Mouse (Mus musculus) kidney, postnatal 0 days (tissue): ENCODE data around the gene Osbpl8. TPM values are rescaled to one million over a fixed set of nuclear protein-coding genes. Genes with fewer than 3 reads are reported as not detected.

Experiments
- ATAC-seq: fragments of 200-750 bp; cut with Nextera tagmentation; replicated peaks from 2 replicates; pipeline ENCODE4 v1.8.0; 2017; ENCODE audit warnings: low read depth, moderate number of reproducible peaks, moderate TSS enrichment, moderate library complexity; ENCODE audit not compliant: low FRiP score
- DNase-seq: peaks from one replicate; pipeline ENCODE4 v3.0.0-alpha.2; 2016; ENCODE audit warnings: low spot score
- H3K27ac ChIP-seq: fragments of 300-500 bp; sonication (generic); 2 replicates; pipeline ENCODE4 v1.5.1; 2014; ENCODE audit warnings: mild to moderate bottlenecking
- H3K27me3 ChIP-seq: fragments of 300-500 bp; sonication (generic); 2 replicates; pipeline ENCODE4 v1.6.1; 2014; ENCODE audit warnings: low read length, mixed read lengths; ENCODE audit not compliant: insufficient read depth
- H3K36me3 ChIP-seq: fragments of 300-500 bp; sonication (generic); 2 replicates; pipeline ENCODE4 v1.6.1; 2014; ENCODE audit warnings: low read length, mixed read lengths; ENCODE audit not compliant: insufficient read depth
- H3K4me1 ChIP-seq: fragments of 300-500 bp; sonication (generic); replicated peaks from 2 replicates; pipeline ENCODE4 v1.6.1; 2014; ENCODE audit warnings: antibody characterized with exemption, low read length, mixed read lengths; ENCODE audit not compliant: insufficient read depth
- H3K4me2 ChIP-seq: fragments of 300-500 bp; sonication (generic); 2 replicates; pipeline ENCODE4 v1.6.1; 2014; ENCODE audit warnings: mild to moderate bottlenecking, low read length, moderate library complexity, mixed read lengths
- H3K4me3 ChIP-seq: fragments of 300-500 bp; sonication (generic); replicated peaks from 2 replicates; pipeline ENCODE4 v1.5.1; 2014; ENCODE audit warnings: low read depth, low read length
- H3K9ac ChIP-seq: fragments of 300-500 bp; sonication (generic); 2 replicates; pipeline ENCODE4 v1.6.1; 2014; ENCODE audit warnings: low read depth, low read length
- H3K9me3 ChIP-seq: fragments of 300-500 bp; sonication (generic); replicated peaks from 2 replicates; pipeline ENCODE4 v1.6.1; 2016; ENCODE audit warnings: low read length, inconsistent platforms, mixed read lengths
- CTCF ChIP-seq: IDR thresholded peaks from 2 replicates; pipeline ENCODE4 v1.5.1; 2016; ENCODE audit warnings: antibody characterized with exemption, low read depth, mild to moderate bottlenecking, moderate library complexity
- WGBS: fragments of 180-500 bp; shearing (Covaris S2); extraction: QIAGEN DNeasy Blood & Tissue Kit; methylation state at CpG from one replicate; pipeline ENCODE4 v1.1.7; 2014; 5-methylcytosine and 5-hydroxymethylcytosine counted together
- polyA plus RNA-seq: library from polyadenylated mRNA; unstranded; fragments of >200 nt; fragmentation: Nextera tagmentation; extraction: Ambion mirVana; gene quantifications from 2 replicates; pipeline ENCODE4 v1.2.1, GENCODE M21; 2015

Gene Osbpl8
- polyA plus RNA-seq, 1 experiment from 2014 or later, result 11.8 TPM

- no peak for ATAC-seq
- H3K27me3 ChIP-seq, result no peaks in the 10 kb centered on the region
- 91% methylated on average over 13 of the region's 13 CpGs for WGBS
- no peak overlapping the region for H3K4me2 ChIP-seq
- H3K27ac ChIP-seq, result no peak overlapping the region
- DNase-seq, result no peak
- H3K4me1 ChIP-seq, result no peaks in the 10 kb centered on the region
- H3K9me3 ChIP-seq, result no peaks in the 10 kb centered on the region
- no peak overlapping the region for H3K4me3 ChIP-seq
- H3K36me3 ChIP-seq, result no peaks in the 10 kb centered on the region
- H3K9ac ChIP-seq, result no peak overlapping the region
- TF ChIP-seq CTCF, result no peak
These were observed 144.4 kb downstream of the Osbpl8 start for GRCm38 (mm10) chr10:111308850-111309501.

GRCm38 (mm10) chr10:111313282-111313681 is 148.7 kb downstream of the Osbpl8 start:
- Histone ChIP-seq H3K9ac (no peak overlapping the region), H3K27ac (no peak overlapping the region), H3K4me1 (no peaks in the 10 kb centered on the region), H3K36me3 (no peaks in the 10 kb centered on the region), H3K27me3 (no peaks in the 10 kb centered on the region), H3K4me3 (no peak overlapping the region), H3K9me3 (no peaks in the 10 kb centered on the region), H3K4me2 (no peak overlapping the region)
- DNase-seq (no peak), ATAC-seq (no peak)
- TF ChIP-seq CTCF, result no peak
- WGBS, result 70% methylated on average over 6 of the region's 6 CpGs

GRCm38 (mm10) chr10:111314636-111315395 is 150.3 kb downstream of the Osbpl8 start:
- Histone ChIP-seq H3K4me1 (no peaks in the 10 kb centered on the region), H3K4me3 (no peak overlapping the region), H3K36me3 (no peaks in the 10 kb centered on the region), H3K9ac (no peak overlapping the region), H3K4me2 (no peak overlapping the region), H3K27me3 (no peaks in the 10 kb centered on the region), H3K27ac (no peak overlapping the region), H3K9me3 (no peaks in the 10 kb centered on the region)
- TF ChIP-seq CTCF, result no peak
- 74% methylated on average over 10 of the region's 10 CpGs for WGBS
- DNase-seq (no peak), ATAC-seq (no peak)

- no peak for TF ChIP-seq CTCF
- Histone ChIP-seq H3K4me2 (no peak overlapping the region), H3K9me3 (no peaks in the 10 kb centered on the region), H3K9ac (no peak overlapping the region), H3K36me3 (no peaks in the 10 kb centered on the region), H3K4me3 (no peak overlapping the region), H3K27ac (no peak overlapping the region), H3K4me1 (no peaks in the 10 kb centered on the region), H3K27me3 (no peaks in the 10 kb centered on the region)
- no peak for ATAC-seq
- DNase-seq, result no peak
- WGBS, result 69% methylated on average over 3 of the region's 3 CpGs
These were observed 151.4 kb downstream of the Osbpl8 start for GRCm38 (mm10) chr10:111315940-111316339.

GRCm38 (mm10) chr10:111318021-111318420 is 153.5 kb downstream of the Osbpl8 start:
- WGBS, result 75% methylated on average over 3 of the region's 3 CpGs
- no peak overlapping the region for H3K9ac ChIP-seq
- TF ChIP-seq CTCF, result no peak
- DNase-seq, result no peak
- H3K27ac ChIP-seq, result no peak overlapping the region
- no peaks in the 10 kb centered on the region for H3K9me3 ChIP-seq
- H3K4me3 ChIP-seq, result no peak overlapping the region
- H3K4me1 ChIP-seq, result no peaks in the 10 kb centered on the region
- H3K4me2 ChIP-seq, result no peak overlapping the region
- ATAC-seq, result no peak
- no peaks in the 10 kb centered on the region for H3K27me3 ChIP-seq
- no peaks in the 10 kb centered on the region for H3K36me3 ChIP-seq

GRCm38 (mm10) chr10:111318805-111319500 is 154.4 kb downstream of the Osbpl8 start:
- Histone ChIP-seq H3K4me3 (no peak overlapping the region), H3K9me3 (no peaks in the 10 kb centered on the region), H3K27ac (no peak overlapping the region), H3K27me3 (no peaks in the 10 kb centered on the region), H3K36me3 (no peaks in the 10 kb centered on the region), H3K4me2 (no peak overlapping the region), H3K9ac (no peak overlapping the region), H3K4me1 (no peaks in the 10 kb centered on the region)
- 81% methylated on average over 9 of the region's 9 CpGs for WGBS
- TF ChIP-seq CTCF, result no peak
- no peak for DNase-seq
- ATAC-seq, result no peak
